Mouse (Mus musculus) heart, embryonic 14.5 days (tissue): Measurements from ENCODE around the gene Cnr2. TPM values are rescaled to one million over a fixed set of nuclear protein-coding genes. Genes with fewer than 3 reads are reported as not detected.

ENCODE experiments used
- ATAC-seq: fragments of 200-750 bp; cut with Nextera tagmentation; 2 replicates; pipeline ENCODE4 v1.8.0; 2017; ENCODE audit warnings: low read depth, moderate TSS enrichment; ENCODE audit not compliant: insufficient number of reproducible peaks, insufficient read depth, low FRiP score
- H3K27ac ChIP-seq, 2 experiments: fragments of 200-500 bp in 1 of 2; fragments of 300-500 bp in 1 of 2; sonication (generic) in 1 of 2; replicated peaks in 1 of 2; 2 replicates each; pipeline ENCODE4 v1.5.1; 2012 to 2014; ENCODE audit warnings: low read depth in 2 of 2, low read length in 2 of 2, control low read depth in 1 of 2, mild to moderate bottlenecking in 1 of 2, mixed read lengths in 1 of 2; ENCODE audit not compliant: control insufficient read depth in 1 of 2, insufficient read depth in 1 of 2
- H3K27me3 ChIP-seq: fragments of 300-500 bp; sonication (generic); 2 replicates; pipeline ENCODE4 v1.6.1; 2014; ENCODE audit warnings: mild to moderate bottlenecking, low read length, control low read depth; ENCODE audit not compliant: control insufficient read depth, insufficient read depth
- H3K36me3 ChIP-seq: fragments of 300-500 bp; sonication (generic); 2 replicates; pipeline ENCODE4 v1.6.1; 2014; ENCODE audit warnings: mild to moderate bottlenecking, control low read depth, low read length, mixed read lengths; ENCODE audit not compliant: control insufficient read depth, insufficient read depth
- H3K4me1 ChIP-seq, 2 experiments: fragments of 200-500 bp in 1 of 2; fragments of 300-500 bp in 1 of 2; sonication (generic) in 1 of 2; 2 replicates each; pipeline ENCODE4 v1.6.1; 2012 to 2014; ENCODE audit warnings: low read length in 2 of 2, control low read depth in 1 of 2, mixed read lengths in 1 of 2; ENCODE audit not compliant: control insufficient read depth in 2 of 2, insufficient read depth in 2 of 2
- H3K4me2 ChIP-seq: fragments of 300-500 bp; sonication (generic); 2 replicates; pipeline ENCODE4 v1.6.1; 2014; ENCODE audit warnings: mild to moderate bottlenecking, low read length
- H3K4me3 ChIP-seq, 2 experiments: fragments of 200-500 bp in 1 of 2; fragments of 300-500 bp in 1 of 2; sonication (generic) in 1 of 2; 2 replicates each; pipeline ENCODE4 v1.5.1; 2012 to 2014; ENCODE audit warnings: low read length in 2 of 2, mild to moderate bottlenecking in 2 of 2, control low read depth in 1 of 2, low read depth in 1 of 2, moderate library complexity in 1 of 2; ENCODE audit not compliant: control insufficient read depth in 1 of 2, insufficient read depth in 1 of 2
- H3K9ac ChIP-seq: fragments of 300-500 bp; sonication (generic); 2 replicates; pipeline ENCODE4 v1.6.1; 2014; ENCODE audit warnings: mild to moderate bottlenecking, low read length
- H3K9me3 ChIP-seq: fragments of 300-500 bp; sonication (generic); 2 replicates; pipeline ENCODE4 v1.6.1; 2016; ENCODE audit warnings: low read length, control low read depth; ENCODE audit not compliant: control insufficient read depth
- WGBS: fragments of 180-500 bp; shearing (Covaris S2); extraction: QIAGEN DNeasy Blood & Tissue Kit; methylation state at CpG from one replicate; pipeline ENCODE4 v1.1.7; 2014; 5-methylcytosine and 5-hydroxymethylcytosine counted together
- polyA plus RNA-seq: library from polyadenylated mRNA; unstranded; fragments of >200 nt; fragmentation: Nextera tagmentation; extraction: Ambion mirVana; gene quantifications from 2 replicates; pipeline ENCODE4 v1.2.1, GENCODE M21; 2014

The Cnr2 gene
- polyA plus RNA-seq, 1 experiment from 2014 or later = 0.36 TPM

- Histone ChIP-seq H3K9me3 (no peaks in the 10 kb centered on the region), H3K9ac (no peak overlapping the region), H3K27ac (no peak overlapping the region), H3K4me2 (no peak overlapping the region), H3K4me3 (no peak overlapping the region), H3K4me1 (peaks cover 9 to 11% of the 10 kb centered on the region in 2 experiments; a peak in 3 of 4 replicates), H3K27me3 (no peaks in the 10 kb centered on the region), H3K36me3 (no peaks in the 10 kb centered on the region)
- WGBS = 83% methylated on average over 12 of the region's 12 CpGs
- ATAC-seq = no peak
Measured at GRCm38 (mm10) chr4:135885676-135886075, 9.5 kb upstream of the Cnr2 start.

DNA sequence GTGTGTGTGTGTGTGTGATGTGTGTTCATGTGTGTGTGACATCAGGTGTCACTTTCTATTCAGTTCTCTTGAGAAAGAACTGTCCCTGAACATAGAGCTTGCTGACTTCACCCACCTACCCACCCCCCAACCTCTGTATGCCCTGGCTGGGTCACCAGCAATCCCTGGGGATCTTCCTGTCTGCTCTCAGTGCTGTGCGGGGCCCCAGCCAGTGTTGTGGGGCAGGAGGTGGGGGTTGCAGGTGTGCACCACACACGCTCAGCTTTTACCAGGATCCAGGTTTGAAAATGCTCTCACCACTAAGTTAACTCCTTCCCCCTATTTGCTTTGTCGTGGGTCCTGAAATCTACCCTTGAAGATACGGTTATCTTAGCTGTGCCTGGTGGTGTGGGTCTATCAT is 9.0 kb upstream of the Cnr2 start:
- no peak for ATAC-seq
- H3K36me3 ChIP-seq = no peaks in the 10 kb centered on the region
- WGBS = 70% methylated on average over 4 of the region's 4 CpGs
- no peak overlapping the region for H3K4me3 ChIP-seq
- H3K27me3 ChIP-seq = no peaks in the 10 kb centered on the region
- H3K9me3 ChIP-seq = no peaks in the 10 kb centered on the region
- no peak overlapping the region for H3K27ac ChIP-seq
- peaks cover 9 to 11% of the 10 kb centered on the region in 2 experiments; a peak in 3 of 4 replicates for H3K4me1 ChIP-seq
- no peak overlapping the region for H3K9ac ChIP-seq
- H3K4me2 ChIP-seq = no peak overlapping the region

- Histone ChIP-seq H3K4me2 (no peak overlapping the region), H3K4me3 (no peak overlapping the region), H3K27ac (no peak overlapping the region), H3K9ac (no peak overlapping the region), H3K4me1 (peaks cover 5 to 6% of the 10 kb centered on the region in 2 experiments; a peak in 3 of 4 replicates), H3K27me3 (no peaks in the 10 kb centered on the region), H3K36me3 (no peaks in the 10 kb centered on the region), H3K9me3 (no peaks in the 10 kb centered on the region)
- ATAC-seq = no peak
- WGBS = 83% methylated on average over 24 of the region's 24 CpGs
Measured at GRCm38 (mm10) chr4:135888448-135889057, 6.6 kb upstream of the Cnr2 start.

DNA sequence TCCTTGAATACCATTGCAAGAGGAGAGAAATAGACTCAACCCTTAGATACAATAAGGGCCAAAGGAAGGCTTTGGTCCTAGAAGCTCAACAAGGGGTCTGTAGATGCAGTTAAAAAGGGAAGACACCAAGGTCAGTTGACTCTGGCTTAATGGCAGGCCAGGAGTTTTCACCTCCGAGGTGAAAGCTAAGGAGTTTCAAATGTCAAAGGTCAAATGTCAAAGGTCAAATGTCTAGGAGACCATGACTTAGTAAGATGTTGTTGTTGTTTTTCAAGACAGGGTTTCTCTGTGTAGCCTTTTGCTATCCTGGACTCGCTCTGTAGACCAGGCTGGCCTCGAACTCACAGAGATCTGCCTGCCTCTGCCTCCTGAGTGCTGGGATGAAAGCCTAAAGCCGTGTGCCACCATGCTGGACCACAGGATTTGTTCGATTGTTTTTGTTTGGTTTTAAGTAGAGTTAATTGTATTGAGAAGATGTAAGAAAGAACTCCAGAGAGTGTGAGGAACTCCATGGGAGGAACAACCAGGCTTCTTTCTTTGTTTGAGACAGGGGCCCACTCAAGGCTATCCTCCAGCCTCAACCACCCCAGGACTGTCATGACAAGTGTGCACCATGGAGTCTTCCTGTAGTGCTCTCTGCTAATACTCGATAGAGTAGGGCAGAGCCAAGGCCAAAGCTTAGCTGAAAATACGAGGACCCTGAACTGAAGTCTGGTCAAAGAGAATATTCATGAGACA is 5.9 kb upstream of the Cnr2 start:
- H3K36me3 ChIP-seq = no peaks in the 10 kb centered on the region
- ATAC-seq = no peak
- no peaks in the 10 kb centered on the region for H3K27me3 ChIP-seq
- 73% methylated on average over 7 of the region's 7 CpGs for WGBS
- no peak overlapping the region for H3K4me3 ChIP-seq
- no peak overlapping the region for H3K27ac ChIP-seq
- peaks cover 0 to under 1% of the 10 kb centered on the region in 2 experiments; a peak in 2 of 4 replicates for H3K4me1 ChIP-seq
- no peak overlapping the region for H3K4me2 ChIP-seq
- no peak overlapping the region for H3K9ac ChIP-seq
- no peaks in the 10 kb centered on the region for H3K9me3 ChIP-seq

GRCm38 (mm10) chr4:135889884-135890283 is 5.3 kb upstream of the Cnr2 start:
- Histone ChIP-seq H3K4me1 (no peaks in the 10 kb centered on the region; a peak in 1 of 4 replicates), H3K27ac (no peak overlapping the region), H3K4me3 (no peak overlapping the region), H3K27me3 (no peaks in the 10 kb centered on the region), H3K9ac (no peak overlapping the region), H3K36me3 (no peaks in the 10 kb centered on the region), H3K9me3 (no peaks in the 10 kb centered on the region), H3K4me2 (no peak overlapping the region)
- 5% methylated on average over 4 of the region's 4 CpGs for WGBS
- peak; percentile 73; the same call in 1 of the 2 replicates for ATAC-seq

DNA sequence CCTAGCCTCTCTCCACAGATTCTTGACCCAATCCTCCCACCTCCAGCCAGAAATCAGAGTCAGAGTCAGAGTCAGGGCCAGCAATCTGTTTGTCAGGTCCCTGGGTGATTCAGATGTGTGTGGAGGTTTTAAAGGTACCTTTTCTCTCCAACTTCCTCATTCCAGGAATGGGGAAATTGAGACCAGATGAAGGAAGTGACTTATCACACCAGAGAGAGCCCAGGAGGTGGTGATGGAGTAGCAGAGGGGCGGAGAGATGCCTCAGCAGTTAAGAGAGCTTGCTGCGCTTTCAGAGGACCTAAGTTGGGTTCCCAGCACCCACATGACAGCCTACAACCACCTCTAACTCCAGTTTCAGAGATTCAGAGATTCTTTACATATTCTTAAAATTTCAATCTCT is 3.7 kb upstream of the Cnr2 start:
- Histone ChIP-seq H3K36me3 (no peaks in the 10 kb centered on the region), H3K4me2 (no peak overlapping the region), H3K4me1 (peaks cover 4 to 5% of the 10 kb centered on the region in 2 experiments; a peak in 2 of 4 replicates), H3K27ac (no peak overlapping the region), H3K4me3 (no peak overlapping the region), H3K9me3 (no peaks in the 10 kb centered on the region), H3K27me3 (no peaks in the 10 kb centered on the region), H3K9ac (no peak overlapping the region)
- ATAC-seq = no peak
- WGBS = 90% methylated on average over 2 of the region's 2 CpGs

GRCm38 (mm10) chr4:135892884-135893283 is 2.3 kb upstream of the Cnr2 start:
- Histone ChIP-seq H3K9ac (no peak overlapping the region), H3K27me3 (no peaks in the 10 kb centered on the region), H3K4me1 (peaks cover 4 to 5% of the 10 kb centered on the region in 2 experiments; a peak in 2 of 4 replicates), H3K4me2 (no peak overlapping the region), H3K4me3 (no peak overlapping the region), H3K9me3 (no peaks in the 10 kb centered on the region), H3K36me3 (no peaks in the 10 kb centered on the region), H3K27ac (no peak overlapping the region)
- ATAC-seq = no peak
- 20% methylated on average over 4 of the region's 4 CpGs for WGBS
